Mouse (Mus musculus) cerebellum, postnatal 25 days (tissue): ENCODE data around the gene Ctsh.
"Not testable (repeated sequence)": the region's sequence is repeated elsewhere in the genome, so short reads cannot be mapped to it uniquely, and the experiment has no call there.

Experiments used
- DNase-seq, 2 experiments: peaks; one replicate each; pipeline ENCODE4 v3.0.0; 2021; ENCODE audit warnings: mixed read lengths in 2 of 2

Ctsh gene

DNA sequence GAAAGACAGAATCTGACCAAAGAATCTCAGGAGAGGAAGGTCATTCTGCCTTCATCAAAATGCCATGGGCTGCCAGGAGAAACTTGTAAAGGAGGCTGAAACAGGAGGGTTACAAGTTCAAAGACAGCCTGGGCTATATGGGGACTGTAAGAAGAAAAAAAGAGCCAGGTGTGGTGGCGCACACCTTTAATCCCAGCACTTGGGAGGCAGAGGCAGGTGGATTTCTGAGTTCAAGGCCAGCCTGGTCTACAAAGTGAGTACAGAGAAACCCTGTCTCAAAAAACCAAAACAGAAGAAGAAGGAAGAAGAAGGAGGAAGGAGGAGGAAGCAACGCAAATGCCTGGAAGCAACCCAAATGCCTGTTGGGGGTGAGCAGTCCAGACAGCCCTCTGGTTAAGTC, at the start of gene Ctsh:
Gene Ctsh (plus strand): TSS at position 301 of the 400 bp plus-strand sequence.
- DNase-seq, result no peak

DNA sequence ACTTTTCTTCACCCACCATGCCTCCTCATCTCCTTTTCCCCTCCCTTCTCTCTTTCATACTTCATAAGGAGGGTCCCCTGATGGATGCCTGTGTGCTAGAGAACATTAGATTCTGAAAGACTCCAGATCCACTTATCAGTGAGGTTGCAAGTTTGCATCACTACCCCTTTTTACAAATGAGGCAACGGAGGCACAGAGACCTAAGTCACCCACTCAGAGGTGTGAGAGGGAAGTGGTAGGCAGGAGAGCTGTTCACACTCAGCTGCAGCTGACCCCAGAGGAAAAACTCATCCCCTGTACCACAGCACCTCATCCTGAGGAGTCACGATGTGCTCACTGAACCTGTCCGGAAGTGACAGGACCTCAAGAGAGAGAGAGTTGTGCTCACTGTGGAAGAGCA, 47.5 kb upstream of the Ctsh start:
- DNase-seq, result no peak

- DNase-seq, result no peak
These were observed 46.9 kb upstream of the Ctsh start for GRCm38 (mm10) chr9:90007094-90007493.

- peak in 1 of 2 experiments; percentile 8 for DNase-seq
These were observed 45.8 kb upstream of the Ctsh start for GRCm38 (mm10) chr9:90008138-90008537.

GRCm38 (mm10) chr9:90011849-90012248, 42.1 kb upstream of the Ctsh start:
- DNase-seq, result no peak

- no peak for DNase-seq
These were observed 39.3 kb upstream of the Ctsh start for GRCm38 (mm10) chr9:90014649-90015048.

GRCm38 (mm10) chr9:90016204-90016603, 37.7 kb upstream of the Ctsh start:
- DNase-seq, result no peak

DNA sequence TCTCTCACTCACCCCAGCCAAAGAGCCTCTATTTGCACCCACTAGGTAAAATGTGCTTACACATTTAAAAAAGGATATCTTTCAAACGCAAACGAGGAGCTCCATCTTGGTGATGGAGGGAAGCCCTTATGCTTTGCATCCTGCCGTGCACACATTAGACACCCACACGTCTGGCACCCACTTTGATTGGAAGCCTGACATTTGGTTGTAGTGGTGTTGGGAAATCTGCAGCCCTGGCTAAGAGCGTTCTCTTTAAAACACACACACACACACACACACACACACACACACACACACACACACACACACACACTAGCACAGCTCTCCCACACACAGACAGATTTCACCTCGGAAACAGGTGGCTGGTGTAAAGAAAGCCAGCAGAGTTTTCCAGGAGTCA, 33.1 kb upstream of the Ctsh start:
- no peak for DNase-seq

DNA sequence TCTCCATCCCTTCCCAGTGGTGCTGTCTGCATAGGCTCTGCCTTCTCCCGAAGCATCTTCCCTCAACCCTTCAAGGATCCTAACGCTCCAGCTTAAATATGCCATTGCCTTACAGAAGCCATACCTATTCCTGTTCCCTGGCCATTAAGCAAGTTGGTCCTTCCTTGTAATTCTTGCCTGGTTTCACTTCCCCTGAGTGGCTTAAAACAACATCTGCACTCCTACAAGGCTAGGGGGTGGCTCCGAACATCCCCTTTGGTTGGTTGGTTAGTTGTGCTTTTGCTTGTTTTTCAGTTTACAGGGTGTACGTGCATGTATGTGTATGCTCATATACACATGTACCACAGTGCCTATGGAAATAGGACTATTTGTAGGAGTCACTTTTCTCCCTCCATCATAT, 32.5 kb upstream of the Ctsh start:
- DNase-seq, result no peak

DNA sequence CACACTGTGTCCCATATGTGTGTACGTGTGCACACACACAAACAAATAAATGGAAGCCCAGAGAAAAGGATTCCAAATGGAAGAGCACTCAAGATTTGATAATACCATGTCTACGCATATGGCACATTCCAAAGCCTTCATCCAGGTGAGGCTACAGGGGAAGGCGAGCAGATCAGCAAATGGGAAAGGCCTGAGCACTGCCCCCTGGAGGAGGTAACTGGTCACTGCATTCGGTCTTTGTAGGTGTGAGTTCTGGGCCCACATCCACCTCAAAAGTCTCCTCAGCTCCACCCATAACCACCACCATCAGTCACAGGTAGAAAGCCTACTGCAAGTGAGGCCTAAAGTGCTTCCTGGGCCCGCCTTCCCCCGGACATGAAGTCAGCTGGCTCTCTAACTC, 26.2 kb upstream of the Ctsh start:
- DNase-seq, result no peak

DNA sequence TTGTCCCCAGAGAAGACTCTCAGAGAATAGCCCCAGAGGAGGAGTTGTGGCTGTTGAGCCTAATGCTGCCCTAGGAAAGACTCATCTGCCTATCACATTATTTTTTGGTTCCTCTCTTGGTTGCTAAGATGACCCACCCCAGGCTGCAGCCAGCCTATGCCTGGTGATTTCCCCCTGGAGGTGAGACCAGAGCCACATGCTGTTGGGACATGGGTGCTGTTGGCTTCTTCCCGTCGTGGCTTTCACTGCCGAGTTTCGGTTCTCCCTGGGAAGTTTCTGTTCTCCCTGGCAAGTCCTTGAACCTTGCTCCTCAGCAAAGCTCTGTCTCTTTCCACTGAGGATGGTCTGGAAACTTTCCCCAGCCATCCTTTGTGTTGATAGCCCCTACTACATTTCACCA, 20.0 kb upstream of the Ctsh start:
- no peak for DNase-seq

GRCm38 (mm10) chr9:90035168-90035567, 18.8 kb upstream of the Ctsh start:
- no peak for DNase-seq

DNA sequence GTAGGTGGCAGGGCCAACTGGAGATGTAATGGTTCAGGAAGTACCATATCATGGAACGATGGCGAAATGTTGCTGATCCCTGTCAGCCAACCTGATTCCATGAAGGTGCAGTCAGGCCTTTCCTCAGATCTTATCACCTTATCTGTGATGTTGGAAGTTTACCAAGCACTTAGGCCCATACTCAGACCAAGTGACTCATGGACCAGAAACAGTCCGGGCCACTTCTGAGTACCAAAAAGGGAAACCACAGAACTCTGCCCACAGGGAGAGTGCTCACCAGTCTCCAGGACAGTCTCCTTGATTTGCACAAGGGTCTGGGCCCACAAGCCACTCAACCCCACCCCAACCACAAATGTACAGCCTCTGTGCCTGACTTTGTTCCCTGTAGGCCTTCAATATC, 18.2 kb upstream of the Ctsh start:
- no peak for DNase-seq

- no peak for DNase-seq
These were observed 17.6 kb upstream of the Ctsh start for GRCm38 (mm10) chr9:90036313-90036712.

DNA sequence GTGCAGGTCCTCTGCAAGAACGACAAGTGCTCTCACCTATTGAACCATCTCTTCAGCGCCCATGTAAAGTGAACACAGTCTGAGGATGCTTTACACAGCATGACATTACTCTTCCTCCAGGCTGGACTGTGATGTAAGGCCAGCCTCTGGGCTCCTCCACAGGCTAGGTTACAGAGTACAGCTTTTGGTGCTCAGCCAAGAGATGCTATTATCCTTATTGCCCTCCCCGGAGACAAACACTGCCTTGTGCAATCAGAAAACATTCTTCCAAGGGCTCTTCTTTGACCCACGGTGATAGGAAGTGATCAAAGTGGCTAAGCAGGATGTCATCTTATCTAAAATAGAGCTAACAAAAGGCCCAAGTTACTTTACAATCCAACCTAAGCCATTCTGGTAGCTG, 15.4 kb upstream of the Ctsh start:
- DNase-seq, result no peak

DNA sequence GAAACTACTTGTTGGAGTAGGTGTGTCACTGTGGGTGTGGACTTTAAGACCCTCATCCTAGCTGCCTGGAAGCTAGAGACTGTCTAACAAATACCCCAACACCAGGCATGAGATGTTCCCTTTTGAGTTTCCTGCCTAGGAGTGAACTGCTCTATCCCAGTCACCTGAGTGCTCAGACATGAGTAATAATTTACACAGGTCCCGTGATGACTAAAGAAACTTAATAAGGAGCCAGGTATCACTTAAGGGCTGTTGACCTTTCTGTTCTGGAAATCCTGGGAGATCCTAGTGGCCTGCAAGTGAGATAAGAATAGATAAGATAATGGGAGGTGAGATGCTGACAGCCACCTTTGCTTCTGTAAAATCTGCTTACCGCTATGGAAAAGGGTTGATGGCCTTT, 13.0 kb upstream of the Ctsh start:
- DNase-seq, result no peak

DNA sequence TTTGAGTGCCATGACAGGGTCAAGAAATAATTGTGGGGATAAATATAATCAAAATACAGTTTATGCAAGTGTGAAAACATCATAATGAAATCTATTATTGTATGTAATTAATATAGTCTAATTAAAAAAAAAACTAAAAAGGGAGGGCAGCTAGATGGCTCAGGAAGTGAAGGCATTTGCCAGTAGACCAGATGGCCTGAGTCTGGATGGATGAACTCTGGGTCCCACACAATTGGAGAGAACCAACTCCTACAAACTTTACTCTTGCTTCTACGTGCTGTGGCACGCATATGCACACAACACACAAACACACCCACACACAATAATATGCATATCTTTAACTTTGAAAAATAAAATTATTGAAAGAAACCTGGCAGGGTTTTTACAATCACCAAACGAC, 12.4 kb upstream of the Ctsh start:
- peak; percentile 18 to 41 for DNase-seq

DNA sequence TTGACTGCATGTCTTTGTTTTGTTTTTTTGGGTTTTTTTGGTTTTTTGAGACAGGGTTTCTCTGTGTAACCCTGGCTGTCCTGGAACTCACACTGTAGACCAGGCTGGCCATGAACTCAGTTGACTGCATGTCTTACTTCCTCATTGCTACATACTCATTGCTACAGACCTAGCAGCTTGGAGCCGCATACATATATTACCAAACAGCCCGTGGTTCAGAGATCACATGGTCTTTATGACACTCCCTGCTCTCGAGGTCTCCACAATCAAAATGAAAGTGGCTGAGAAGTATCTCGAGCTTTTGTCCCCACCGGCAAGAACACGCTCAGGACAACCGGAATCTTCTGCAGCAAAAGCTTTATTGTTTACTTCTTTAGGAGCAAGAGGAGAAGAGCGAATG, 11.0 kb upstream of the Ctsh start:
- not testable (repeated sequence) for DNase-seq

GRCm38 (mm10) chr9:90045191-90045590, 8.8 kb upstream of the Ctsh start:
- DNase-seq, result no peak

DNA sequence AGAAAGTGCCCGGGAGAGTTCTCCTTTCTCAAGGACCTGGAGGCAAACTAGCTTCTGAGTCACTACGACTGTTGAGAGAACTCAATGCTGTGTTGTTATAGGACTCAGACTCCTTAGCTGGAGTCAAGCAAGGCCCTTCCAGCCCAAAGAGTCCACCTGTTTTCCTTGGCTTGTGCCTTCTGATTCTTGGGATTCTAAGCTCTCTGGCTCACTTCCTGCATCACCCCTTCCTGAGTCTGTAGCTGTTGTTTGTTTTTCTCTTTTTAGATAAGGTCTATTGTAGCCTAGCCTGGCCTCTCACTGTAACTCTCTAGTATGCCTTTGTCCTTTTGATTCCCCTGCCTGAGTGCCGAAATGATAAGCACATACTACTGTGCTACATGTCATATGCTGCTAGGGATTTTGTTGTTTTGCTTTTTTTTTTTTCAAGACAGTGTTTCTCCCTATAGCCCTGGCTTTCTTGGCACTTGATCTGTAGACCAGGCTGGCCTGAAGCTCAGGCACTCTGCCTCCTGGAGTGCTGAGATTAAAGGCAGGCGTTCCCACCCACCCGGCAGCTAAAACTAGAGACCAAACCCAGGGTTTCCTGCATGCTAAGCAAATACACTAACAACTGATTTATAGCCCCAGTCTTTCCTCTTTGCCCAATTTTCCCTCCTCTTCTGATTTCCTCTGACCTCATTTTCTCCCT, 5.9 kb upstream of the Ctsh start:
- no peak for DNase-seq

- DNase-seq, result peak; percentile 7 to 31
These were observed 606 bp downstream of the Ctsh start for GRCm38 (mm10) chr9:90054371-90055145.

GRCm38 (mm10) chr9:90055409-90055808, 1.5 kb downstream of the Ctsh start:
- DNase-seq, result no peak

- DNase-seq, result no peak
These were observed 2.0 kb downstream of the Ctsh start for GRCm38 (mm10) chr9:90055911-90056310.

- no peak for DNase-seq
These were observed 2.8 kb downstream of the Ctsh start for GRCm38 (mm10) chr9:90056716-90057115.
